Mouse (Mus musculus) embryonic facial prominence, embryonic 14.5 days (tissue): ENCODE results near the gene Dok7. TPM values are rescaled to one million over a fixed set of nuclear protein-coding genes. Genes with fewer than 3 reads are reported as not detected.

ENCODE experiments used
- ATAC-seq: fragments of 200-750 bp; cut with Nextera tagmentation; 2 replicates; pipeline ENCODE4 v1.8.0; 2017; ENCODE audit warnings: low read depth, moderate number of reproducible peaks, moderate TSS enrichment
- DNase-seq: peaks from one replicate; pipeline ENCODE4 v3.0.0-alpha.2; 2015; ENCODE audit warnings: low spot score
- H3K27ac ChIP-seq: fragments of 300-500 bp; sonication (generic); replicated peaks from 2 replicates; pipeline ENCODE4 v1.5.1; 2014; ENCODE audit warnings: low read depth, mild to moderate bottlenecking, low read length, moderate library complexity
- H3K27me3 ChIP-seq: fragments of 300-500 bp; sonication (generic); replicated peaks from 2 replicates; pipeline ENCODE4 v1.6.1; 2014; ENCODE audit warnings: low read length; ENCODE audit not compliant: control insufficient read depth, insufficient read depth
- H3K36me3 ChIP-seq: fragments of 300-500 bp; sonication (generic); 2 replicates; pipeline ENCODE4 v1.6.1; 2014; ENCODE audit warnings: low read length, mixed read lengths; ENCODE audit not compliant: control insufficient read depth, insufficient read depth
- H3K4me1 ChIP-seq: fragments of 300-500 bp; sonication (generic); 2 replicates; pipeline ENCODE4 v1.6.1; 2014; ENCODE audit warnings: antibody characterized with exemption, low read length; ENCODE audit not compliant: control insufficient read depth, insufficient read depth
- H3K4me2 ChIP-seq: fragments of 300-500 bp; sonication (generic); 2 replicates; pipeline ENCODE4 v1.6.1; 2014; ENCODE audit warnings: low read depth, mild to moderate bottlenecking, low read length, moderate library complexity, mixed read lengths
- H3K4me3 ChIP-seq: fragments of 300-500 bp; sonication (generic); 2 replicates; pipeline ENCODE4 v1.5.1; 2014; ENCODE audit warnings: low read depth, mild to moderate bottlenecking, low read length
- H3K9ac ChIP-seq: fragments of 300-500 bp; sonication (generic); 2 replicates; pipeline ENCODE4 v1.6.1; 2014; ENCODE audit warnings: low read depth, mild to moderate bottlenecking, low read length, moderate library complexity, mixed read lengths
- H3K9me3 ChIP-seq: fragments of 300-500 bp; sonication (generic); 2 replicates; pipeline ENCODE4 v1.6.1; 2016; ENCODE audit warnings: low read length; ENCODE audit not compliant: control insufficient read depth
- WGBS: fragments of 180-500 bp; shearing (Covaris S2); extraction: QIAGEN DNeasy Blood & Tissue Kit; methylation state at CpG from one replicate; pipeline ENCODE4 v1.1.7; 2014; 5-methylcytosine and 5-hydroxymethylcytosine counted together
- polyA plus RNA-seq: library from polyadenylated mRNA; unstranded; fragments of >200 nt; fragmentation: Nextera tagmentation; extraction: Ambion mirVana; gene quantifications from 2 replicates; pipeline ENCODE4 v1.2.1, GENCODE M21; 2014

Dok7 gene
- polyA plus RNA-seq: 8.9 and 9.9 TPM in 2 replicates

- no peak within 1 kb of the TSS for H3K27ac ChIP-seq
- H3K4me2 ChIP-seq: peak within 1 kb of the TSS; percentile 94
- H3K9ac ChIP-seq: peak within 1 kb of the TSS; percentile 66
- WGBS: under 1% methylated on average over 24 of the region's 74 CpGs
- ATAC-seq (peak; percentile 75), DNase-seq (peak; percentile 70)
- H3K4me3 ChIP-seq: peak within 1 kb of the TSS; percentile 59
- H3K36me3 ChIP-seq: no peaks in the 10 kb centered on the region
- no peaks in the 10 kb centered on the region for H3K9me3 ChIP-seq
- no peaks in the 10 kb centered on the region for H3K4me1 ChIP-seq
- H3K27me3 ChIP-seq: peaks cover 22% of the 10 kb centered on the region
Observed at GRCm38 (mm10) chr5:35056604-35057432, at the start of gene Dok7. TSS of gene Dok7 (plus strand) at chr5:35056766.

GRCm38 (mm10) chr5:35009163-35009562 is 47.4 kb upstream of the Dok7 start:
- no peak overlapping the region for H3K4me3 ChIP-seq
- 0 out of 2 replicates have a peak, but pooled peaks cover 3% of the 10 kb centered on the region for H3K36me3 ChIP-seq
- H3K4me1 ChIP-seq: no peaks in the 10 kb centered on the region
- H3K9me3 ChIP-seq: no peaks in the 10 kb centered on the region
- DNase-seq (no peak), ATAC-seq (no peak)
- no peaks in the 10 kb centered on the region for H3K27me3 ChIP-seq
- H3K4me2 ChIP-seq: no peak overlapping the region
- 94% methylated on average over 4 of the region's 4 CpGs for WGBS
- no peak overlapping the region for H3K27ac ChIP-seq
- no peak overlapping the region for H3K9ac ChIP-seq

- Histone ChIP-seq H3K27me3 (no peaks in the 10 kb centered on the region), H3K9ac (no peak overlapping the region), H3K36me3 (0 out of 2 replicates have a peak, but pooled peaks cover 3% of the 10 kb centered on the region), H3K4me3 (no peak overlapping the region), H3K27ac (no peak overlapping the region), H3K4me1 (no peaks in the 10 kb centered on the region), H3K9me3 (no peaks in the 10 kb centered on the region), H3K4me2 (no peak overlapping the region)
- WGBS: 76% methylated on average over 5 of the region's 5 CpGs
- DNase-seq (no peak), ATAC-seq (no peak)
Observed at GRCm38 (mm10) chr5:35010656-35011055, 45.9 kb upstream of the Dok7 start.

GRCm38 (mm10) chr5:35011156-35011923 is 45.2 kb upstream of the Dok7 start:
- 0 out of 2 replicates have a peak, but pooled peaks cover 3% of the 10 kb centered on the region for H3K36me3 ChIP-seq
- no peak overlapping the region for H3K4me2 ChIP-seq
- 92% methylated on average over 6 of the region's 6 CpGs for WGBS
- no peak overlapping the region for H3K4me3 ChIP-seq
- H3K9ac ChIP-seq: no peak overlapping the region
- ATAC-seq: no peak
- no peak overlapping the region for H3K27ac ChIP-seq
- no peaks in the 10 kb centered on the region for H3K4me1 ChIP-seq
- no peaks in the 10 kb centered on the region for H3K27me3 ChIP-seq
- H3K9me3 ChIP-seq: no peaks in the 10 kb centered on the region
- no peak for DNase-seq

GRCm38 (mm10) chr5:35014036-35014435 is 42.5 kb upstream of the Dok7 start:
- Histone ChIP-seq H3K36me3 (no peaks in the 10 kb centered on the region), H3K9me3 (no peaks in the 10 kb centered on the region), H3K27me3 (no peaks in the 10 kb centered on the region), H3K4me2 (no peak overlapping the region), H3K9ac (no peak overlapping the region), H3K4me1 (no peaks in the 10 kb centered on the region), H3K27ac (no peak overlapping the region), H3K4me3 (no peak overlapping the region)
- ATAC-seq (no peak), DNase-seq (no peak)
- WGBS: 62% methylated on average over 3 of the region's 6 CpGs

- peak overlapping the region; percentile 17 for H3K27ac ChIP-seq
- peak; percentile 56; the same call in 1 of the 2 replicates for ATAC-seq
- H3K9me3 ChIP-seq: no peaks in the 10 kb centered on the region
- no peaks in the 10 kb centered on the region for H3K27me3 ChIP-seq
- H3K4me3 ChIP-seq: no peak overlapping the region
- H3K36me3 ChIP-seq: peaks cover 30% of the 10 kb centered on the region
- peak; percentile 64 for DNase-seq
- H3K4me1 ChIP-seq: no peaks in the 10 kb centered on the region
- no peak overlapping the region for H3K9ac ChIP-seq
- H3K4me2 ChIP-seq: no peak overlapping the region
- 67% methylated on average over 9 of the region's 9 CpGs for WGBS
Observed at GRCm38 (mm10) chr5:35019673-35020300, 36.8 kb upstream of the Dok7 start.

- H3K36me3 ChIP-seq: peaks cover 36% of the 10 kb centered on the region
- ATAC-seq: peak; percentile 20
Observed at GRCm38 (mm10) chr5:35020410-35021241, 35.9 kb upstream of the Dok7 start.

GRCm38 (mm10) chr5:35024975-35025374 is 31.6 kb upstream of the Dok7 start:
- Histone ChIP-seq H3K4me3 (no peak overlapping the region), H3K27ac (no peak overlapping the region), H3K9me3 (no peaks in the 10 kb centered on the region), H3K9ac (no peak overlapping the region), H3K27me3 (no peaks in the 10 kb centered on the region), H3K4me2 (no peak overlapping the region), H3K4me1 (no peaks in the 10 kb centered on the region), H3K36me3 (peaks cover 77% of the 10 kb centered on the region)
- ATAC-seq (peak; percentile 60; the same call in 1 of the 2 replicates), DNase-seq (peak; percentile 34)
- 16% methylated on average over 2 of the region's 2 CpGs for WGBS

More at GRCm38 (mm10) chr5:35020410-35021241, 35.9 kb upstream of the Dok7 start:
- H3K4me1 ChIP-seq: no peaks in the 10 kb centered on the region
- H3K4me2 ChIP-seq: no peak overlapping the region
- H3K9ac ChIP-seq: no peak overlapping the region
- no peaks in the 10 kb centered on the region for H3K27me3 ChIP-seq
- H3K9me3 ChIP-seq: no peaks in the 10 kb centered on the region
- 71% methylated on average over 9 of the region's 9 CpGs for WGBS
- no peak overlapping the region for H3K4me3 ChIP-seq
- DNase-seq: no peak
- H3K27ac ChIP-seq: peak overlapping the region; percentile 17; the same call in 1 of the 2 replicates
